Mouse (Mus musculus): ENCODE measurements around the gene Mettl25. TPM values are rescaled to one million over a fixed set of nuclear protein-coding genes. Genes with fewer than 3 reads are reported as not detected.

The Mettl25 gene
- total and polyA plus RNA-seq, 3 experiments, result 5.6 to 8.9 TPM; not detected in 1

DNA sequence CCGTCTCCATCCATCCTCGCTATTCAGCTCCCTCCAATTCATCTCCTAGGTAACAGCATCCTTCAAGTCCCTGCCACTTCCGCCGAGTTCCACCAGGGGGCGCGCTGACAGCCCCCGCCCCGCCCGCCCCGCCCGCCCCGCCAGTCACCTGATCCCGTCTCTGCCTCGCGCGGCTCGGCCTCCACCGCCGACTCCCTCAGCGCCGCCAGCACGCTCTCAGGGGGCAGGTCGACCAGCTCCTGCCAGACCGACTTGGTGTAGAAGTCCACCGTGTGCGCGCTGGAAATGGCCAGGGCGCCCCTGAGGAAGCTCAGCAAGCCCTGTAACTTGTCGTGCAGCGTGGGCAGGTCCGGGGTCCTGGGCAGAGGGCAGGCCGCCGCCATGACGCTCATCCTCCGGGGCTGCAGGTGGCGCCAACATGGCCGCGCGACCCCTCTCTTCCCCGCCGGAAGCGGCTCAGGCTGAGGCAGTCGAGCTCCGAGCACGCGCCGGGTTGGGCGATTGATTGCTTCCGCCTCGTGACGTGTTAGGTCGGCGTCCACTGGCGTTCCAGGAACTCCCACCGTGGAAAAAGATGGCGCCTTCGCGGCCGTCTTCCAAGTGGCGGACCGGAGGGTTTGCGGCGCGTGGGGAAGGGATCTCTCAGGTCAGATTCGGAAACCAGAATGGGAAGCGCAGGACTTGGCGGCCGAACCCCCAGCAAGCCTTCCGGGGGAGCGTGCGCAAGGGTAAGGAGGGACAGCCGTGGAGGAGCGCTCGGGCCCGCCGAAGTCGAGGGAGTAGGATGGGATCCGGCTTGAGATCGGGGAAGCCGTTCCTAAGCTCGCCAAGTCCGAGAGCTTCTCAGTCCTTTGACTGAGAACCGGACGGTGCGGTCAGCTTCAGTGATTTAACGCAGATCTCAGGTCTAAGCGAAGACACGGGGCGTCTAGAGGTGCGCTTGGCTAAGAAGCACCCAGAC, at the start of gene Mettl25, which contains the start of gene Ccdc59 (continued):
- 0 out of 2 replicates have a peak, but pooled peaks have one; percentile 57 for TF ChIP-seq TBP (IDR thresholded peaks at IDR 0.05; ENCODE audit: low read depth, low read length)
- TF ChIP-seq E2F4 (IDR thresholded peaks at IDR 0.05; ENCODE audit: borderline replicate concordance, low read depth, low read length), result 0 out of 2 replicates have a peak, but pooled peaks have one; percentile 45
- TF ChIP-seq MEF2A (IDR thresholded peaks at IDR 0.05; ENCODE audit: extremely low read depth, insufficient replicate concordance, low read depth, low read length, poor library complexity, severe bottlenecking), result no peak
- TF ChIP-seq BHLHE40 (IDR thresholded peaks at IDR 0.05; ENCODE audit: borderline replicate concordance, low read depth, low read length), result no peak
- 0 out of 2 replicates have a peak, but pooled peaks have one; percentile 56 for TF ChIP-seq CHD1 (IDR thresholded peaks at IDR 0.05; ENCODE audit: low read depth, low read length)

DNA sequence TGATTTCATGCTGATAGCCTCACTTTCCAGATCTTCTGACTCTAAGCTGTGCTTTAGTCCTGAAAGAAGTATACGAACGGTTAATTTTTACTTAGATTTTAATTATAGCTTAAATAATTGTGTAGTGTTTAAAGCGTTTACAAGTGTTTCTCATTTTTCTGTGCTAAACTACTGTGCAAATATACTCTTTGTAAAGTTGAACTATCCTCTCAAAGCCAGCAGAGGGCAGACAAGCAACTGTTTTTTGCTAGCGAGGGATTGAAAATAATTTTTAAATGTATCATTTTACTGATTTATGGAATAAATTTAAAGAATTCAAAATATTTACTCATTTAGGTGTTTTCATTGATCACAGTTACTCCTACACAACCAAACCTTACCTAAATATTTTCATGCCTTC, 26.1 kb upstream of the Mettl25 start:
- Histone ChIP-seq H3K27me3 (ENCODE audit: control insufficient read depth in 1 of 2, insufficient read depth in 2 of 2, low read length in 2 of 2) (no peaks in the 10 kb centered on the region), H3K4me3 (ENCODE audit: control insufficient read depth in 1 of 2, insufficient read depth in 1 of 2, low read depth in 2 of 2, low read length in 2 of 2) (no peak overlapping the region), H3K4me1 (ENCODE audit: control insufficient read depth in 1 of 2, insufficient read depth in 2 of 2, low read length in 2 of 2) (no peaks in the 10 kb centered on the region), H3K79me2 (ENCODE audit: control insufficient read depth, insufficient read depth, low read length, poor library complexity) (no peaks in the 10 kb centered on the region), H3K9me3 (replicated peaks; ENCODE audit: insufficient read depth, low read length) (no peaks in the 10 kb centered on the region), H3K36me3 (ENCODE audit: control insufficient read depth in 1 of 2, insufficient read depth in 2 of 2, low read length in 2 of 2) (no peaks in the 10 kb centered on the region), H3K9ac (ENCODE audit: control insufficient read depth, low read depth, low read length, poor library complexity, severe bottlenecking) (no peak overlapping the region), H3K27ac (ENCODE audit: control insufficient read depth, low read depth, low read length) (no peak overlapping the region)
- peak in 2 of 3 experiments; percentile 16 to 72; a peak in 3 of 6 replicates for TF ChIP-seq CTCF (IDR thresholded peaks at IDR 0.05 in 2 of 3, conservative IDR thresholded peaks at IDR 0.05 in 1 of 3; ENCODE audit: control insufficient read depth in 1 of 3, insufficient read depth in 1 of 3, low read depth in 2 of 3, low read length in 3 of 3, poor library complexity in 1 of 3, severe bottlenecking in 1 of 3)
- no peak for TF ChIP-seq GABPA (IDR thresholded peaks at IDR 0.05; ENCODE audit: low read depth, low read length)
- TF ChIP-seq RAD21 (IDR thresholded peaks at IDR 0.05; ENCODE audit: low read depth, low read length), result peak; percentile 74
- TF ChIP-seq ZC3H11A (IDR thresholded peaks at IDR 0.05; ENCODE audit: low read depth, low read length), result peak; percentile 55
- TF ChIP-seq SMC3 (IDR thresholded peaks at IDR 0.05; ENCODE audit: low read depth, low read length), result peak; percentile 83
- no peak for TF ChIP-seq ELF1 (IDR thresholded peaks at IDR 0.05; ENCODE audit: low read depth, low read length)
- DNase-seq (ENCODE audit: low read depth, low spot score), result peak; percentile 37

DNA sequence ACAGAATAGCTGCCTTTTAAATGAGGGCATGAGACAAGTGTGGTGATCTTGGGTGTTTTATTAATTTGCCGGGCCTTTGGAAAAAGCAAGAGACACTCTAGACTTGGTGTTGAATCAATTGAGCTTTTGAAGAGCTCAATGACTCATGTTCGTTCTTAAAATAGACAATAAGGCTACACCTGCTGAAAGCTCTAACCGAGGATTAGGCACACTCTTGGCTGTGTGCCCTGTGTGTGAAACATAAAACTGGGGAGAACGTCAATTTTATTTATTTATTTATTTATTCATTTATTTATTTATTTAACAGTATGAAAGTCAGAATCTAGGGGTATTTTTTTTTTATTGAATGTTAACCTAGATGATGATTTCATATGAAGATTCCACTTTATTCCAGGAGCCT, 10.0 kb upstream of the Mettl25 start:
- no peak for TF ChIP-seq UBTF (IDR thresholded peaks at IDR 0.05; ENCODE audit: borderline replicate concordance, insufficient read depth, low read depth, low read length)
- Histone ChIP-seq H3K27ac (ENCODE audit: control insufficient read depth, low read depth, low read length) (no peak overlapping the region), H3K9me3 (replicated peaks; ENCODE audit: insufficient read depth, low read length) (no peaks in the 10 kb centered on the region), H3K4me1 (ENCODE audit: control insufficient read depth in 1 of 2, insufficient read depth in 2 of 2, low read length in 2 of 2) (no peaks in the 10 kb centered on the region; a peak in 1 of 4 replicates), H3K9ac (ENCODE audit: control insufficient read depth, low read depth, low read length, poor library complexity, severe bottlenecking) (no peak overlapping the region), H3K36me3 (ENCODE audit: control insufficient read depth in 1 of 2, insufficient read depth in 2 of 2, low read length in 2 of 2) (peaks cover 0 to 4% of the 10 kb centered on the region in 2 experiments; a peak in 3 of 4 replicates), H3K4me3 (ENCODE audit: control insufficient read depth in 1 of 2, insufficient read depth in 1 of 2, low read depth in 2 of 2, low read length in 2 of 2) (no peak overlapping the region), H3K79me2 (ENCODE audit: control insufficient read depth, insufficient read depth, low read length, poor library complexity) (no peaks in the 10 kb centered on the region), H3K27me3 (ENCODE audit: control insufficient read depth in 1 of 2, insufficient read depth in 2 of 2, low read length in 2 of 2) (no peaks in the 10 kb centered on the region)
- DNase-seq (ENCODE audit: low read depth, low spot score), result no peak

All from MEL (cell line).